Mouse (Mus musculus) erythroid progenitor cell, adult 5-6 weeks (primary cell): ENCODE results near the gene Ccdc177. TPM values are rescaled to one million over a fixed set of nuclear protein-coding genes. Genes with fewer than 3 reads are reported as not detected.
A peak's percentile ranks its signal among the peaks of the same experiment; 100 is the strongest.

Experiments used
- ATAC-seq: replicated peaks from 2 replicates; pipeline ENCODE4 v1.8.0; 2016; ENCODE audit warnings: moderate number of reproducible peaks, mild to moderate bottlenecking, moderate TSS enrichment, inconsistent platforms; ENCODE audit not compliant: poor library complexity, low FRiP score, severe bottlenecking
- total RNA-seq, 2 experiments: library from RNA; stranded (forward) in 1 of 2; stranded (reverse) in 1 of 2; fragments of 150-400 nt in 1 of 2; fragments of 186-747, 209-891 nt in 1 of 2; gene quantifications; 2 replicates each; pipeline versions ENCODE4 v1.2.3 to v1.2.4; 2015 to 2017; ENCODE audit warnings: low replicate concordance in 2 of 2

Gene Ccdc177
- total RNA-seq, 2 experiments from 2014 or later, result not detected

- no peak for ATAC-seq
Observed at GRCm38 (mm10) chr12:80744614-80745013, 15.9 kb downstream of the Ccdc177 start.

- no peak for ATAC-seq
Observed at GRCm38 (mm10) chr12:80739482-80739881, 21.0 kb downstream of the Ccdc177 start.

- ATAC-seq, result no peak
Observed at GRCm38 (mm10) chr12:80737283-80737600, 23.2 kb downstream of the Ccdc177 start.

DNA sequence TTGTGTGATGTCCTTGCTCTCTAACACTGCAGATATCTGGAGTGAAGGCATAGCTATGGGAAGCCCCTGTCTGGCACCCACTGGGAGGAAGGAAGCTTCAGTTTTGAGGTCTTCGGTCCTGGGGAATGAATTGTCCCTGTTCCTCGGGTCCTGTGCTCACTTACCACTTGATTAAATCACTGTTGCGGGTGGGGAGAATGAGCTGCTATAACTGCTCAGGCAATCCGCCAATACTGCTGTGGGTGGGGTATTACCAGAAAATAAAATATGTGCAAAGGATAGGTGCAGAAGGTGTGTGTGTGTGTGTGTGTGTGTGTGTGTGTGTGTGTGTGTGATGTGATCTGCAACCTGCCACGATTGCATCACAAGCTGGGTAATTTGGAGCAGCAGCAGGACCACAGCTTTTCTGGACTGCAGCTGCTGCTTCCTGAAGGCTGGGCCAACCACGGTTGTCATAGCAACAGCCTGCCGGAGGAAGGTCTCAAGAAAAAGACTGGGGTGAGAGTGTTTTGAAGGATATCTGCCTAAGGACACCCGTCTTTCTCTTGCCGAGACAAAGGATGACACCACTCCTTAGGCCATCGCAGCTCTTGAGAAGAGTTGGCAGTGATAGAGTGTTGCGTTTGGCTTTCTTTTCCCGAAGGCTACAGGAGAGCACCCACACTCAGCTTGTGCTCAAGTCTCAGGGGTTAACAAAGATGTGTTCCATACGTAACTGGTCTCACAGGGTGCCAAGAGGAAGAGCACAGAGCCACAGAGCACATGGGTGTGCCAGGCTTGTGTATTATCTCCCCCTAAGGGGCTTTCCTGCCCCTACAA is 23.8 kb downstream of the Ccdc177 start:
- ATAC-seq, result no peak

DNA sequence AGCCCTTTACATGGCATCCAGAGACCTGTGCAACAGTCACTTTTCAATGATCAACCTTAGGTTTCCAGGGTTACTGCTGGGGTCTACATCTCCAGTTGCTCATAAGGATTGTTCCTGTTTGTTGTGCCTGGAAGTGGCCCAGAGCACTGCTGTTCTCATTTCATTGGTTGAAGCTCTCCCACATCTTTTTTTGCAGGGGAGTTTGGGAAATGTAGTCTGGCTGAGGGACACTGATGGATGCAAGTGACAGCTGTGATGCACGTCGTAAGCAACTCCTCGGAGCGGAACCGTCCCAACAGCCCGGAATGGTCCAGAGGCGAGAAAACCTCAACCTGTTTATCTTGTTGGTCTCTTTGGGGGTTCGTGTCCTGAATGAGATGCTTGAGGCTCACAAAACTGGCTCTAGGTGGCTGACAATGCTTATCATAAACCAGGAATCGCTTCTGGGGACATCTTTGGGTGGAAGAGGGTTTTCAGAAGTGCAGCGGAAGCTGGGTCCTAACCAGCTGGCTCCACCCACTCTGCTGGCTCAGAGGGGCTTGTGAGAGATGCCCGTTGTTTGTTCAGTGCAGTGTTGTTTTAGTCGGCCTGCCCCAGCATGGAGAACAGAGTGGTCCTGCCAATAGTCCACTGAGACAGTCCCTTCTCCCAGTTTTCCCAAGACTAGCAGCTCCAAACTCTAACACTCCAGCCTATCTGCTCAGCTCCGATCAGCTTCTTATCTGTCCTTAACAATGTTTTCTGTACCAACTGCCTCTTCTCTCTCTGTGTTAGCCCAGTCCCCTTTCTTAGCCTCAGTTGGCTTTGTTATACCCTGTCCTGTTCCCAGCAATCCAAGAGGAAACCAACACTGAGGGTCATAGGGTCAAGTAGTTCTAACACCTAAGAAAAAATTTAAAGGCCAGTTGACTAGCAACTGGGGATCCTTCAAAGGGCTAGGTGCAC is 25.7 kb downstream of the Ccdc177 start:
- no peak for ATAC-seq

- no peak for ATAC-seq
Observed at GRCm38 (mm10) chr12:80730567-80730966, 29.9 kb downstream of the Ccdc177 start.

DNA sequence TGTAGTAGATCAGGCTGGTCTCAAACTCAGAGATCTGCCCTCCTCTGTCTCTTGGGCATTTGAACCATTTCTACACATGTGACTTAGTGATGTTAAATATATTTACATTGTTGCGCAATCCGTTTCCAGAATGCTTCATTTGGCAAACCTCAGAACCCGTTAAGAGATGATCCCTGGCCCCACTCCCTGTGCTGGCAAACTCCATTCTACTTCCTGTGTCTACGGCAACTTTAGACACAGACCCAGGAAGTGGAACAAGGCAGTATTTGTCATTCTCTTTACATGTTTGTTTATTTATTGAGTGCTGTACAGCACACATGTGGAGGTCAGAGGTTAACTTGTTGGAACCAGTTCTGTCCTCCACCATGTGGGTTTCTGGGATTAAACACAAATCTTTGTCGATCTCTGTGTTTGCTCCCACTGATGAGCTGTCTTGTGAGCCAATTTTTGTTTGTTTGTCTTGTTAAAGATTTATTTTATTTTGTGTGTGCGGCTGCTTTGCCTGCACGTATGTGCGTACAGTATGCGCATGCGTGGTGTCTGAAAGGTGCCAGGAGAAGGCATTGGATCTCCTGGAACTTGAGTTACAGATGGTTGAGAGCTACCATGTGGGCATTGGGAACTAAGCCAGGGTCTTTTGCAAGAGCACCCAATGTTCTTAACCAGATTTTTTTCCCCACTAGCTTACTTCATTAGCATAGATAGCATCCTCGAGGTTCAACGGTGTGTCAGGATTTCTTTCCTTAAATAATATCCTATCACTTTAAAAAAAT is 30.5 kb downstream of the Ccdc177 start:
- ATAC-seq, result no peak

DNA sequence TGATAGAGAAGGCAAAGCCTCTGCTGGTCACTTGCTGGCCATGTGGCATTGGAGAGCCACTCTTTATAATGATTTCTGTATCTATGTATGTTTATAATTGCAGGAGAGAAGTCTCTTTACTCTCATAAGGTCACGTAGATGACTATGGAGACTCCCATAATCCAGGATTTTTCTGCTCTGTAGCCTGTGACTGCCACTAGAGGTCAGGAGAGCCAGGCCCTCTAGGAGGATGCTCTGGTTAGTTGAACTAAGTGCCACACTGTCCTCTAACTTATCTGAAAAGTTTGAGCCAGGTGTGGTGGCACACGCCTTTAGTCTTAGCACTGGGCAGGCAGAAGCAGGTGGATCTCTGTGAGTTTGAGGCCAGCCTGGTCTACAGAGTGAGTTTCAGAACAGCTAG is 31.7 kb downstream of the Ccdc177 start:
- ATAC-seq, result no peak

GRCm38 (mm10) chr12:80728207-80728606 is 32.3 kb downstream of the Ccdc177 start:
- ATAC-seq, result no peak

DNA sequence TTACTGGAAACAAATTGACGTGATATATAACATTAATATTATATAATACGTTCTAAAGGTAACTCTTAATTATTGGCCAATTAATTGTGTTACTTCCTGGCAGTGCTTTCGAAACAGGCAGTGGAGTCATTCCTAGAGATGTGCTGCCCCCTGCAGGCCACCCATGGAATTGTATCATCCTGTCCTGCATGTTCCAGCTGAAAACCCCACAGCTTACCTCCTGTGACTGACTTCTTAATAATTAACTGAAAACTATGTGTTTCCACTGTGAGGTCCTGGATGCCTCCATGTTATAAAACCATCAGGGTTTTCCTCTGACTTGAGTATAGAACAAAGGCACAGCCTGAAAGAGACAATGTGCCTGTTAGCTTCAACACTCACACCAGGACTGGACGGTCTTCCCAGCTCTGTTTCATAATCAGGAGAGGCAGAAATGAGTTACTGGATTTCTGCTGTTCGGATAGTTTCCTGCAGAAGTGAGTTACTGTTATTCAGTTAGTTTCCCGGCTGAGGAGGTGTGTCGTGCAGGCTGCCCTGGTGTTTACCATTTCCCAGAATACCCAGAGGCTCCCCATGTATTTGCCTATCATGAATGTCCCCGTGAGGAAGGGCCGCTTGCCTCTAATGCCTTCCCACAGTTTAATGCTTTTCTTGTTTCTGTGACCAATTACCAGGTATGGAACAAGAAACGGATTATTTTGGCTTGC is 35.5 kb downstream of the Ccdc177 start:
- ATAC-seq, result peak; percentile 84

DNA sequence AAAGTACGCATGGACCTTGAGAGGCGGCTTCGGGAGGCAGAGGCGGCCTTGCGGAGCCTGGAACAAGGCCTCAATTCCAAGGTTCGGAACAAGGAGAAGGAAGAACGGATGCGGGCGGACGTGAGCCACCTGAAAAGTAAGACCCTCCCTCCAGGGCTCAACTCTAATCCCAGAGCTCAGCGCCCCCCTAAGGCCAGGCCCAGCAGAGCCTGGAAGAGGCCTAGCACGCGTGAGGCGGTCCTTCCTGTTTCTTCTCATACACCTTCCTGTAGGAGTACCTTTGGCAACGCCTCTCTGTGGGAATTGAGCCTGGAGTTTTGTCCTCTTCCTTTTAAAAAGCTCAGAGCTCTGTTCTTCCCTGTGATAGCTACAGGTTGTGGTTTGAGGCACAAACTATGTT is 39.0 kb downstream of the Ccdc177 start:
- no peak for ATAC-seq

DNA sequence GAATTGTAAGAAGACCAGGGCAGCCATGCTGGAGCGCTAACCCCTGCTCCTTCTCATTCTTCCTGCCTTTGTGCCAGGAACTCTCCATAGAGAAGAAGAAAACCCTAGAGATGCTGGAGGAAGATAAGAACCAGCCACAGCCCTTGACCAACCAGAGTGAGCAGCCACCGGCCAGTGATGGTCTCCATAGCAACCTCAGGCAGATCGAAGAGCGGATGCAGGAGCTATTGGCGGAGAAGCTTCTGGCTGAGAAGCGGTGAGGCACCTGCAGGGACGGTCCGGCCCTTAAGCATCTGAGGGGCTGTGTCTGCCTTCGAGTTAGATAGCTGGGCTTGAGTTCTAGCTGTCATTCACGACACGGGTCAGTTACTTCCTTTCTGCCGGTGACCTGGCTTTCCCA is 40.0 kb downstream of the Ccdc177 start:
- no peak for ATAC-seq

DNA sequence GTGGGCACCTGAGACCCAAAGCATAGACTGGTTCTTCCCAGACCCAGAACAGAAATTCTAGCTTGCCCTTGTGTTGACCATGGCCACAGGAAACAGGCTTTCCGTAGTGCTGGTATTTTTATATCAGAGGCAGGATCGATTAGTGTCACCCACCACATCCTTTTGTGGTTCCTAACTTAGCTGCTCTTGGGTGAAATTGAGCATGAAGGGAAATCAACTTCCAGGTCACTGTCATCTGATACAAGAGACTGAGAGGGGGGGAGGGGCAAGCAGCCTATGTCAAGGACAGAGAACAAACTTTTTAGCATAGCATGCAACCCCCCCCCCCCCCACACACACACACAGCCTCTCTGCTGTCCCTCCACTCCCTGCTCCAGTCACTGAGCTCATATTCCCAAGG is 41.3 kb downstream of the Ccdc177 start:
- no peak for ATAC-seq

DNA sequence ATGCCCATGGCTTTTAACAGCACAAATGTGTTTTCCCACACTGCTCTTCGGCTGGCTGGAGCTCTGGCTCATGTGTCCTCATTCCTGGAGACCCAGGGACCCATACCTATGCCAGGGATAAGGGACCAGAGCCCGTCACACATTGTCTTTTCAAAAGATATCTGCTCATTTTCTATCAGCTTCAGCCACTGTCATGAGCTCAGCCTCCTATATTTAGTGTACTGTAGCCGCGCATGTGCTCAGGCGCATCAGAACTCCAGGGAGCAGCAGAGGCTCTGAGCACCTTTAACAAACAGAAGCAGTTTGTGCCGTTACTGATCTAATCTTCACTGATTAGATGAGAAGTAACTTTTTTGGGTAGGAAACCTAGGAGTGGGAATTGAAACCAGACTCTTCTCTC is 44.6 kb downstream of the Ccdc177 start:
- no peak for ATAC-seq

- no peak for ATAC-seq
Observed at GRCm38 (mm10) chr12:80706915-80707604, 53.4 kb downstream of the Ccdc177 start.

DNA sequence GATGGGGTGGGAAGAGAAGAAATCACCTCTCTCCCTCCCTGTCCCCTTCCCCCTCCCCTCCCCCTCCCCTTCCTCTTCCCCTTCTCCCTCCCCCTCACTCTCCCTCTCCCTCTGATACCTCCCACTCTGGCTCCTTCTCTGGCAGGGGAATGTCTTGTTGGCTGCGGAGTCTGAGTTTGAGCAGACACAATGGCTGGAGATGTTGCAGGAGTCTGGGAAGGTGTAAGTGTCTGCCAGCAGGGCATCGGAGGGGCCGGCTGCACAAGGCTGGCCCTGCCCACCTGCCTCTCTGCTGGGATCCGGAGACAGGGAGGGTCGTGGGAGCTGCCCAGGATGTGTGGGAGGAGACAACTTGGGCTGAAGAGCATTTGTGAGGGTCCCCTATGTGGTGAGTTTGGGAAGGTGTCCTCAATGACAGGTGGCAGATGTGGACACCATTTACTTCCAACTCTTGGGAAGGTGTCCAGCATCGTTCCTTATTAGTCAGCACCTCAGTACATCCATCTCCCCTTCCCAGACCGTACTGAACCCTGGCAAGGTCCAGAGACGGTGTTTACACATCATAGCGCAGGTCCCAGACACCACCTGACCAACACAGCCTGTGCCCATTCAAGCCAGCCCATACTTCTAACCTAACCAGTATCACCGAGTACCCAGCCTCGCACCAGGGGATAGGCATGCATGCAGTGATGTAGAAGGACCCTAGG is 54.1 kb downstream of the Ccdc177 start:
- no peak for ATAC-seq
